Mouse (Mus musculus) midbrain, embryonic 11.5 days (tissue): ENCODE results near the gene Pkp1. TPM values are rescaled to one million over a fixed set of nuclear protein-coding genes. Genes with fewer than 3 reads are reported as not detected.

ENCODE experiments used
- ATAC-seq: fragments of 200-750 bp; cut with Nextera tagmentation; 2 replicates; pipeline ENCODE4 v1.8.0; 2017; ENCODE audit warnings: moderate TSS enrichment, moderate library complexity; ENCODE audit not compliant: low FRiP score
- DNase-seq: peaks from one replicate; pipeline ENCODE4 v3.0.0; 2015; ENCODE audit warnings: low spot score; ENCODE audit errors: missing footprints
- H3K27ac ChIP-seq: fragments of 300-500 bp; sonication (generic); 2 replicates; pipeline ENCODE4 v1.5.1; 2014; ENCODE audit warnings: low read depth, low read length
- H3K27me3 ChIP-seq: fragments of 300-500 bp; sonication (generic); 2 replicates; pipeline ENCODE4 v1.6.1; 2014; ENCODE audit warnings: mild to moderate bottlenecking, low read length, moderate library complexity, mixed read lengths; ENCODE audit not compliant: control insufficient read depth, insufficient read depth
- H3K36me3 ChIP-seq: fragments of 300-500 bp; sonication (generic); 2 replicates; pipeline ENCODE4 v1.6.1; 2014; ENCODE audit warnings: mild to moderate bottlenecking, low read length, moderate library complexity, mixed read lengths; ENCODE audit not compliant: control insufficient read depth, insufficient read depth
- H3K4me1 ChIP-seq: fragments of 300-500 bp; sonication (generic); 2 replicates; pipeline ENCODE4 v1.6.1; 2014; ENCODE audit warnings: low read length; ENCODE audit not compliant: control insufficient read depth, insufficient read depth
- H3K4me2 ChIP-seq: fragments of 300-500 bp; sonication (generic); 2 replicates; pipeline ENCODE4 v1.6.1; 2014; ENCODE audit warnings: mild to moderate bottlenecking, moderate library complexity
- H3K4me3 ChIP-seq: fragments of 300-500 bp; sonication (generic); 2 replicates; pipeline ENCODE4 v1.5.1; 2014; ENCODE audit warnings: low read depth, low read length
- H3K9ac ChIP-seq: fragments of 300-500 bp; sonication (generic); 2 replicates; pipeline ENCODE4 v1.6.1; 2014; ENCODE audit warnings: low read length
- H3K9me3 ChIP-seq: fragments of 300-500 bp; sonication (generic); 2 replicates; pipeline ENCODE4 v1.6.1; 2016; ENCODE audit warnings: low read length; ENCODE audit not compliant: control insufficient read depth
- WGBS: fragments of 180-500 bp; shearing (Covaris S2); extraction: QIAGEN DNeasy Blood & Tissue Kit; methylation state at CpG from one replicate; pipeline ENCODE4 v1.1.7; 2014; 5-methylcytosine and 5-hydroxymethylcytosine counted together
- polyA plus RNA-seq: library from polyadenylated mRNA; unstranded; fragments of >200 nt; fragmentation: Nextera tagmentation; extraction: Ambion mirVana; gene quantifications from 2 replicates; pipeline ENCODE4 v1.2.1, GENCODE M21; 2014

The Pkp1 gene
- polyA plus RNA-seq, 1 experiment from 2014 or later: 0.11 TPM

GRCm38 (mm10) chr1:135828918-135829317 is 90.1 kb downstream of the Pkp1 start:
- DNase-seq (peak; percentile 94), ATAC-seq (no peak)
- H3K27me3 ChIP-seq: no peaks in the 10 kb centered on the region; the same call in 1 of the 2 replicates
- no peak overlapping the region for H3K4me2 ChIP-seq
- no peaks in the 10 kb centered on the region for H3K9me3 ChIP-seq
- no peak overlapping the region for H3K4me3 ChIP-seq
- WGBS: 13% methylated on average over 1 of the region's 1 CpGs
- H3K4me1 ChIP-seq: no peaks in the 10 kb centered on the region
- no peak overlapping the region for H3K9ac ChIP-seq
- H3K36me3 ChIP-seq: no peaks in the 10 kb centered on the region
- H3K27ac ChIP-seq: no peak overlapping the region

DNA sequence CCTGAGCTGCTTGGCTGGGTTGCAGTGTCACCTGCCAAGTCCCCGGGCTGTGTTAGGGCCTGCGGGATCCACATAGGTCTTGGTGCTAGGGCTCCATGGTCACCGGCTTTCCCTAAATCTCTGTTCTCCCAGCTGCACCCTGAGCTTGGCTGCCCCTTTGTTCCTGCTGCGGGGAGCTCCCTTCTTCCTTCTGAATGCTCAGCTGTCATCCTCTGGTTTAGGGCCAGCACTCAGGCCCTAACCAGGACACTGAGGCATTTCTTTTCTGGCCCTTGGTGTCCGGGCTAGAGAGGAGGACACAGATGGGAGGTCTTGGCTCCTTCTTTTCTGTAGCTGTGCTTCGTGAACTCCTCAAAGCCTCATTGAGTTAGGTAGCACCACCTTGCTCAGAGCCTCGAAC is 97.2 kb downstream of the Pkp1 start:
- H3K4me3 ChIP-seq: no peak overlapping the region
- peaks cover 41% of the 10 kb centered on the region for H3K27me3 ChIP-seq
- H3K36me3 ChIP-seq: no peaks in the 10 kb centered on the region
- WGBS: 80% methylated on average over 7 of the region's 7 CpGs
- no peaks in the 10 kb centered on the region for H3K9me3 ChIP-seq
- DNase-seq: no peak
- no peak overlapping the region for H3K9ac ChIP-seq
- H3K27ac ChIP-seq: no peak overlapping the region
- peaks cover 8% of the 10 kb centered on the region for H3K4me1 ChIP-seq
- H3K4me2 ChIP-seq: no peak overlapping the region
- no peak for ATAC-seq

Other genes starting within 250 kb of the Pkp1 start
- gene Csrp1, start 199.1 kb downstream of the Pkp1 start, polyA plus RNA-seq: 33.2 and 34.1 TPM in 2 replicates
- 16.9 and 19.4 TPM in 2 replicates for gene Phlda3, start 153.1 kb downstream of the Pkp1 start, polyA plus RNA-seq
- 0.95 and 1.3 TPM in 2 replicates for gene Tnni1, start 139.8 kb downstream of the Pkp1 start, polyA plus RNA-seq
- gene Lad1, start 100.6 kb downstream of the Pkp1 start, polyA plus RNA-seq: 0.36 and 0.37 TPM in 2 replicates
- 0.82 and 0.92 TPM in 2 replicates for gene Tnnt2, start 82.9 kb downstream of the Pkp1 start, polyA plus RNA-seq
- gene Igfn1, start 87.1 kb upstream of the Pkp1 start, polyA plus RNA-seq: 0.04 TPM in 1 of 2 replicates, not detected in the other
- 58.8 and 60.9 TPM in 2 replicates for gene Tmem9, start 88.9 kb upstream of the Pkp1 start, polyA plus RNA-seq
- not detected in 2 replicates for gene Ascl5, start 131.6 kb upstream of the Pkp1 start, polyA plus RNA-seq
- 0.06 and 0.23 TPM in 2 replicates for gene Cacna1s, start 133.5 kb upstream of the Pkp1 start, polyA plus RNA-seq
- gene Kif21b, start 212.2 kb upstream of the Pkp1 start, polyA plus RNA-seq: 11.9 and 12.9 TPM in 2 replicates